Mouse (Mus musculus): ENCODE results near the gene St3gal5.

DNA sequence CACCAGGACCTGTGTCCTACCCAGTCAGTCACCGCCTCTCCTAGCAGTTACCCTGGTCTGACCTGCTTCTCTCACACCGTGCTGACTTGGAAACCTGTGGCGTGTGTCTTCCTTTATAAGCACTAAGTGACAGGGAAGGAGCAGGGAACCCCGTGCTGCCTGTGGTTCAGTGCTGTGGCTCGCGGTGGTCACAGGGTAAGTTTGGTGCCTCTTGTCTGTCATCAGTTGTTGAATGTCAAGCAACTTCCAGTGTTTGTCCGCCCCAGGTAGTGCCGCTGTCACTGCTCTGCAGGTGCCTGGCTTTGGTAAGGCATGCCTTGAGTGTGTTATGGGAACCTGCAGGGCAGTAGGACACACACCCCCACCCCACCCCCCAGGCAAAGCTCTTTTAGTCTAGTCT is 3.5 kb downstream of the St3gal5 start:
- TF ChIP-seq CTCF (conservative IDR thresholded peaks at IDR 0.05 in 1 of 2, IDR thresholded peaks at IDR 0.05 in 1 of 2; ENCODE audit: low read depth in 2 of 2, low read length in 2 of 2): no peak
- TF ChIP-seq POLR2A (IDR thresholded peaks at IDR 0.05; ENCODE audit: low read depth, low read length): no peak
- TF ChIP-seq ZC3H11A (IDR thresholded peaks at IDR 0.05; ENCODE audit: low read depth, low read length): no peak
- no peak for TF ChIP-seq MXI1 (IDR thresholded peaks at IDR 0.05; ENCODE audit: low read depth, low read length)
- no peak for TF ChIP-seq MAZ (IDR thresholded peaks at IDR 0.05; ENCODE audit: low read depth, low read length)
- TF ChIP-seq MAFK (IDR thresholded peaks at IDR 0.05; ENCODE audit: insufficient replicate concordance, low read length): no peak
- TF ChIP-seq HCFC1 (IDR thresholded peaks at IDR 0.05; ENCODE audit: low read depth, low read length): no peak
- TF ChIP-seq CHD2 (IDR thresholded peaks at IDR 0.05; ENCODE audit: low read length): no peak
- TF ChIP-seq MAX (IDR thresholded peaks at IDR 0.05; ENCODE audit: low read length): no peak
